Mouse (Mus musculus): ENCODE results near the gene 4921504E06Rik. TPM values are rescaled to one million over a fixed set of nuclear protein-coding genes. Genes with fewer than 3 reads are reported as not detected.

The 4921504E06Rik gene
- polyA plus RNA-seq, 1 experiment from 2014 or later, result 0.09 TPM

DNA sequence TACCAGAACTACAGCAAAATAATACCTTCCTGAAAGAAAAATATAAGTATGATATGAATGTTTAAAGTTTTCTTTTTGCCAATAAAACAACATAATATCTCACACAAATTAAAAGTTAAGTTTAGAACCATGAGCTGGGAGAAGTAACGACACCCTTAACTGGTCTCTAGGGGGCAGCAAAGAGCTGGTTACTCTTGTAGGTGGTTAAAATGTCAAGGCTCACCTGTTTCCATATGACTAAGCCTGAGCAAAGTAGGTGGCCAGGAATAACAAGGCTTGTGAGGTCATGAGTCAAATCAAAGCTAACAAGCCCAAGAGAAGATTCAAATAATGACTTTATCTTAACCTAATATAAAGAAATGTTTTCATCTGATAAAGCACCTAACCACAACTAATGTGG, 24.9 kb downstream of the 4921504E06Rik start:
- Histone ChIP-seq H3K27ac (replicated peaks in 1 of 2; ENCODE audit: control insufficient read depth in 1 of 2, insufficient read depth in 1 of 2, low read depth in 2 of 2, low read length in 2 of 2) (no peak overlapping the region), H3K9me3 (ENCODE audit: control insufficient read depth, low read length) (peaks cover 4% of the 10 kb centered on the region; the same call in 1 of the 2 replicates), H3K27me3 (ENCODE audit: control insufficient read depth, insufficient read depth, low read length) (no peaks in the 10 kb centered on the region), H3K4me2 (ENCODE audit: low read length) (no peak overlapping the region), H3K4me1 (ENCODE audit: control insufficient read depth in 2 of 2, insufficient read depth in 2 of 2, low read length in 2 of 2) (no peaks in the 10 kb centered on the region), H3K4me3 (ENCODE audit: control insufficient read depth in 1 of 2, insufficient read depth in 1 of 2, low read depth in 1 of 2, low read length in 2 of 2) (no peak overlapping the region), H3K9ac (ENCODE audit: low read length) (no peak overlapping the region), H3K36me3 (ENCODE audit: control insufficient read depth, insufficient read depth, low read length) (no peaks in the 10 kb centered on the region)
- ATAC-seq (ENCODE audit: insufficient number of reproducible peaks, insufficient read depth, low FRiP score, low read depth), result no peak
- WGBS, result 0% methylated on average over 1 of the region's 1 CpGs

DNA sequence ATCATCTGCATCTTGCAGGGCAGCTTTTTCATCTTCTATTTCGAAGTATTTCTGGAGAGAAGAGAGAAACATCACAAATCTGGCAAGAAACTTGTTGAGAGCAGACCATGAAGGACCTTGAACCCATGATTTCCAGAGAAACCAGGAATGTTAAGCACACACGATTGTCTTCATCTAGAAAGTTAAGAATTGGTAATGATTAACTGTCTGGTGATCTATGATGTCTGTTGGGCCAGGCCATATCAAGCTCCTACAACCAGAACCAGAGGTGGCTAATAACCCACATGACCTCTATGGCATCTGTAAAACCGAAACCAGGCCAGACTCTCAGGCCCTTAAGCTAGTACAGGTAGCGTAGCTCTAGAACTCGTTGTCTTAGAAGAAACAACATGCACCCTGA, 29.6 kb downstream of the 4921504E06Rik start:
- Histone ChIP-seq H3K27ac (replicated peaks in 1 of 2; ENCODE audit: control insufficient read depth in 1 of 2, insufficient read depth in 1 of 2, low read depth in 2 of 2, low read length in 2 of 2) (no peak overlapping the region), H3K4me2 (ENCODE audit: low read length) (no peak overlapping the region), H3K27me3 (ENCODE audit: control insufficient read depth, insufficient read depth, low read length) (peaks cover 8% of the 10 kb centered on the region; the same call in 1 of the 2 replicates), H3K9ac (ENCODE audit: low read length) (no peak overlapping the region), H3K9me3 (ENCODE audit: control insufficient read depth, low read length) (no peaks in the 10 kb centered on the region), H3K4me1 (ENCODE audit: control insufficient read depth in 2 of 2, insufficient read depth in 2 of 2, low read length in 2 of 2) (no peaks in the 10 kb centered on the region), H3K4me3 (ENCODE audit: control insufficient read depth in 1 of 2, insufficient read depth in 1 of 2, low read depth in 1 of 2, low read length in 2 of 2) (no peak overlapping the region), H3K36me3 (ENCODE audit: control insufficient read depth, insufficient read depth, low read length) (no peaks in the 10 kb centered on the region)
- no peak for ATAC-seq (ENCODE audit: insufficient number of reproducible peaks, insufficient read depth, low FRiP score, low read depth)
- 74% methylated on average over 5 of the region's 5 CpGs for WGBS

DNA sequence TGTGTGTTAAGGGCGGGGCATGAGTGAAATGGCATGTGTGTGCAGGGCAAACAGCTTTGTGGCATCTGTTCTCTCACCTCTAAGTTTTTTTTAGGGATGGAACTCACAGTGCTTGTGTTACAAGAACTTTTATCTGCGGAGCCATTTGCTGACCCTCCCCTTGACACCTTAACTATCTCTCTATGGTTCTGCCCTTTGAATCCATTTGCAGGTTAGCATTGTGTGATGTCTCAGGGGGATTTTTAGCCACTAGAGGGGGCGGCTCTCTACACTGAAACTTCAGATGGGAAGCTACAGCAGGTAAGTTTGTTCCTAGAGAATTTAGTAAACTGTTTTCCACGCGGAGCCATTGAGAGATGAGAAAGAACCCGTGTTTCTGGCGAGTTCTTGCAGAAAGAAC, 32.1 kb downstream of the 4921504E06Rik start:
- 20% methylated on average over 7 of the region's 7 CpGs for WGBS

DNA sequence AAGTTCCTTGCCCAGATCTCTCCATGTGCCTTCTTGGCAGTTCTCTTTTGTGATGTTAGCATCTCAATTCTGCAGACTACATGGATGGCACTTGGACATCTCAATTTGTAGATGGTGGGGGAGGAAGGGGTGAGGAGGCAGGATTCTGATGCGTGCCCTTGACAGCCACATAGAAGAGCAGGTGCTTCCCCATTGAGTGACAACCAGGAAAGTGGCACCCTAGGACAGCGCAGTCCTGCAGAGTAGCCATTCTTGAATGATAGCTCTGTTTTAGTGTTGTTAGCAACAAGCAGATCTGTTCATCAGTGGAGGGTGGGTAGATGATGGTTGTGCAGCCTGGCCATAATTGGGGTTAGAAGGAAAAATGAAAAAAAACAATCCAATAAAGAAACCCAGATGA, 33.1 kb downstream of the 4921504E06Rik start:
- Histone ChIP-seq H3K27ac (replicated peaks in 1 of 2; ENCODE audit: control insufficient read depth in 1 of 2, insufficient read depth in 1 of 2, low read depth in 2 of 2, low read length in 2 of 2) (no peak overlapping the region), H3K4me1 (ENCODE audit: control insufficient read depth in 2 of 2, insufficient read depth in 2 of 2, low read length in 2 of 2) (no peaks in the 10 kb centered on the region), H3K4me2 (ENCODE audit: low read length) (no peak overlapping the region), H3K9me3 (ENCODE audit: control insufficient read depth, low read length) (no peaks in the 10 kb centered on the region), H3K36me3 (ENCODE audit: control insufficient read depth, insufficient read depth, low read length) (no peaks in the 10 kb centered on the region), H3K27me3 (ENCODE audit: control insufficient read depth, insufficient read depth, low read length) (peaks cover 8% of the 10 kb centered on the region; the same call in 1 of the 2 replicates), H3K4me3 (ENCODE audit: control insufficient read depth in 1 of 2, insufficient read depth in 1 of 2, low read depth in 1 of 2, low read length in 2 of 2) (no peak overlapping the region), H3K9ac (ENCODE audit: low read length) (no peak overlapping the region)
- no peak for ATAC-seq (ENCODE audit: insufficient number of reproducible peaks, insufficient read depth, low FRiP score, low read depth)
- 83% methylated on average over 2 of the region's 2 CpGs for WGBS

More for the DNA sequence above, 32.1 kb downstream of the 4921504E06Rik start:
- no peak overlapping the region for H3K4me3 ChIP-seq (ENCODE audit: control insufficient read depth in 1 of 2, insufficient read depth in 1 of 2, low read depth in 1 of 2, low read length in 2 of 2)
- no peak overlapping the region for H3K9ac ChIP-seq (ENCODE audit: low read length)
- no peak overlapping the region for H3K27ac ChIP-seq (replicated peaks in 1 of 2; ENCODE audit: control insufficient read depth in 1 of 2, insufficient read depth in 1 of 2, low read depth in 2 of 2, low read length in 2 of 2)
- H3K9me3 ChIP-seq (ENCODE audit: control insufficient read depth, low read length), result no peaks in the 10 kb centered on the region
- no peak overlapping the region for H3K4me2 ChIP-seq (ENCODE audit: low read length)
- no peaks in the 10 kb centered on the region for H3K36me3 ChIP-seq (ENCODE audit: control insufficient read depth, insufficient read depth, low read length)
- H3K27me3 ChIP-seq (ENCODE audit: control insufficient read depth, insufficient read depth, low read length), result peaks cover 8% of the 10 kb centered on the region; the same call in 1 of the 2 replicates
- no peak for ATAC-seq (ENCODE audit: insufficient number of reproducible peaks, insufficient read depth, low FRiP score, low read depth)
- H3K4me1 ChIP-seq (ENCODE audit: control insufficient read depth in 2 of 2, insufficient read depth in 2 of 2, low read length in 2 of 2), result no peaks in the 10 kb centered on the region

DNA sequence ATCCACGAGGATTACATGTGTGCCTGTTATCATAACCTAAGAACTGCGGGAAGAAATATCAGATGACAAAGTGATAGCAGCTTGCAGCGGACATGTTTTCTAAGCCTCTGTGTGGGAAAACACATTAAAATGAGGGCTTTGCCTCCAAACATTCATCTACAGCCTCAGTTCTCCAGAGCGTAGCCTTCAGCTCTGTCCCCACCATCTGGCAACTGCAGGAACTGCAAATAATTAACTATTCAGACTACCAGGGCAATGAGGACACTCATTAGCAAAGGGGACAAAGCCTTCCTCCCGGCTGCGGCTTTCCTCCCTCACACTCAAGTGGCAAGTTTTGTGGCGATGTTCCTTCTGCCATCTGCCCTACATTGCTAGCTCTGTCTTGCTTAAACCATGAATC, 33.9 kb downstream of the 4921504E06Rik start:
- H3K4me2 ChIP-seq (ENCODE audit: low read length), result no peak overlapping the region
- WGBS, result 5% methylated on average over 7 of the region's 7 CpGs
- no peak for ATAC-seq (ENCODE audit: insufficient number of reproducible peaks, insufficient read depth, low FRiP score, low read depth)

DNA sequence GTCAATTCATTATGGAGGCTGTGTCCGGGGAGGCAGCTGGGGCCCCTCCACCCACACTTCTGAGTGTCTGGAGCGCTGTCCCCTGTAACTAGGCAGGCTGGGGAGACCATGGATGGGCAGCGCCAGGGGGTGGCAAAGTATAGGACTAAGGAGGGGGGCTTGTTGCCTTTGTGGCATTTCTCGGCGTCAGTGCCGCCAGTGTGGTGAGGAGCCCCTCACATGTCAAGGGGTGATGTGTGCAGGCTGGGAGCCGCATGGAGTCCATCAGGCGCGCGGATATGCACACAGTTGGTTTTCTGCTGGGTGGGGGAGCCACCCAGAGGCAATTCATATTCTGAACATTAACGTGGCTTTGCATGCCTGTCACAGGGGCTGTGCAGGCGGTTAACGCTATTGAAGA, 35.8 kb downstream of the 4921504E06Rik start:
- H3K27ac ChIP-seq (replicated peaks in 1 of 2; ENCODE audit: control insufficient read depth in 1 of 2, insufficient read depth in 1 of 2, low read depth in 2 of 2, low read length in 2 of 2), result no peak overlapping the region
- ATAC-seq (ENCODE audit: insufficient number of reproducible peaks, insufficient read depth, low FRiP score, low read depth), result no peak
- H3K4me1 ChIP-seq (ENCODE audit: control insufficient read depth in 2 of 2, insufficient read depth in 2 of 2, low read length in 2 of 2), result no peaks in the 10 kb centered on the region
- no peak overlapping the region for H3K4me2 ChIP-seq (ENCODE audit: low read length)
- no peaks in the 10 kb centered on the region for H3K9me3 ChIP-seq (ENCODE audit: control insufficient read depth, low read length)
- no peak overlapping the region for H3K9ac ChIP-seq (ENCODE audit: low read length)
- WGBS, result 49% methylated on average over 13 of the region's 13 CpGs
- no peak overlapping the region for H3K4me3 ChIP-seq (ENCODE audit: control insufficient read depth in 1 of 2, insufficient read depth in 1 of 2, low read depth in 1 of 2, low read length in 2 of 2)
- H3K36me3 ChIP-seq (ENCODE audit: control insufficient read depth, insufficient read depth, low read length), result no peaks in the 10 kb centered on the region
- peaks cover 8% of the 10 kb centered on the region; the same call in 1 of the 2 replicates for H3K27me3 ChIP-seq (ENCODE audit: control insufficient read depth, insufficient read depth, low read length)

More for the DNA sequence above, 33.9 kb downstream of the 4921504E06Rik start:
- Histone ChIP-seq H3K36me3 (ENCODE audit: control insufficient read depth, insufficient read depth, low read length) (no peaks in the 10 kb centered on the region), H3K4me3 (ENCODE audit: control insufficient read depth in 1 of 2, insufficient read depth in 1 of 2, low read depth in 1 of 2, low read length in 2 of 2) (no peak overlapping the region), H3K9me3 (ENCODE audit: control insufficient read depth, low read length) (no peaks in the 10 kb centered on the region), H3K27me3 (ENCODE audit: control insufficient read depth, insufficient read depth, low read length) (peaks cover 8% of the 10 kb centered on the region; the same call in 1 of the 2 replicates), H3K27ac (replicated peaks in 1 of 2; ENCODE audit: control insufficient read depth in 1 of 2, insufficient read depth in 1 of 2, low read depth in 2 of 2, low read length in 2 of 2) (no peak overlapping the region), H3K4me1 (ENCODE audit: control insufficient read depth in 2 of 2, insufficient read depth in 2 of 2, low read length in 2 of 2) (no peaks in the 10 kb centered on the region), H3K9ac (ENCODE audit: low read length) (no peak overlapping the region)

DNA sequence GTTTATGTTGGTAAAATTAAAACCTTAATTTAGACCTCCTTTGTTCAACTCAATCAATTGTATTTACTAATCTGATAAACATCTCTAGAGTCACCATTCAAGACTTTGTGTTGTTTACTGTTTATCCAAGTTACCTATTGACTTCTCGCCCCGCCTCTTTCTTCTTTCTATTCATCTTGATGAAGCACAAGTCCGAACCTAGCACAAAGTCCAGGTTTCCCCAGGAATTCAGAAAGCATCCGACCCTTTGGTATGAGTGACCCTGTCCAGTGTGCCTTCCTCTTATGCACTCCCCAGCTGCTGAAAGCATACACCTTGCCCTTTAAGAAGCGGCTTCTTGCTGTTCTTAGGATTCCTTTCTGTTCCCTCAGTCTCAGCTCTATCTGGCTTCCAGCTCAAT, 41.3 kb downstream of the 4921504E06Rik start:
- Histone ChIP-seq H3K36me3 (ENCODE audit: control insufficient read depth, insufficient read depth, low read length) (no peaks in the 10 kb centered on the region), H3K9me3 (ENCODE audit: control insufficient read depth, low read length) (no peaks in the 10 kb centered on the region), H3K4me3 (ENCODE audit: control insufficient read depth in 1 of 2, insufficient read depth in 1 of 2, low read depth in 1 of 2, low read length in 2 of 2) (no peak overlapping the region), H3K9ac (ENCODE audit: low read length) (no peak overlapping the region), H3K27me3 (ENCODE audit: control insufficient read depth, insufficient read depth, low read length) (no peaks in the 10 kb centered on the region), H3K4me1 (ENCODE audit: control insufficient read depth in 2 of 2, insufficient read depth in 2 of 2, low read length in 2 of 2) (no peaks in the 10 kb centered on the region), H3K4me2 (ENCODE audit: low read length) (no peak overlapping the region), H3K27ac (replicated peaks in 1 of 2; ENCODE audit: control insufficient read depth in 1 of 2, insufficient read depth in 1 of 2, low read depth in 2 of 2, low read length in 2 of 2) (no peak overlapping the region)
- no peak for ATAC-seq (ENCODE audit: insufficient number of reproducible peaks, insufficient read depth, low FRiP score, low read depth)
- 77% methylated on average over 5 of the region's 5 CpGs for WGBS

DNA sequence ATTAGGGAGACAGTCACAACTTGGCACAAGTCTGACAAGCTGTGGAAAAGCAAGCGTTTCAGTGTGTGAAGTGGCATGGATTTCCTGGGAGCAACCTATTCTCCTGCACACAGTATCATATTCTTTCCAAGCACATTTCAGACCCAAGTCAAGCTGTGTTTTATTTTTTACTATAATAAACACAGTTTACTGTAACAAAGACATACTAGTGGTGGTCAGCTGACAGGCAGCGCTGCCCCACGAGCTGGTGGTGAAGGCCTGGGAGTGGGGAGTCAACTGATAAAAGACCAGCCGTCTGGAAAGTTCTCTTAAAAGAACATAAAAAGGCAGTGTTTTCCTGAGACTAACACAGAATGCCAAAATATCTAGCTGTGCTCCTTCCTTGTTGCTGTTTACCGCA, 42.7 kb downstream of the 4921504E06Rik start:
- H3K9ac ChIP-seq (ENCODE audit: low read length), result no peak overlapping the region
- H3K36me3 ChIP-seq (ENCODE audit: control insufficient read depth, insufficient read depth, low read length), result no peaks in the 10 kb centered on the region
- 40% methylated on average over 5 of the region's 5 CpGs for WGBS
- no peak overlapping the region for H3K4me2 ChIP-seq (ENCODE audit: low read length)
- H3K27me3 ChIP-seq (ENCODE audit: control insufficient read depth, insufficient read depth, low read length), result no peaks in the 10 kb centered on the region
- no peaks in the 10 kb centered on the region for H3K9me3 ChIP-seq (ENCODE audit: control insufficient read depth, low read length)
- no peak for ATAC-seq (ENCODE audit: insufficient number of reproducible peaks, insufficient read depth, low FRiP score, low read depth)
- H3K4me1 ChIP-seq (ENCODE audit: control insufficient read depth in 2 of 2, insufficient read depth in 2 of 2, low read length in 2 of 2), result no peaks in the 10 kb centered on the region
- H3K27ac ChIP-seq (replicated peaks in 1 of 2; ENCODE audit: control insufficient read depth in 1 of 2, insufficient read depth in 1 of 2, low read depth in 2 of 2, low read length in 2 of 2), result no peak overlapping the region
- no peak overlapping the region for H3K4me3 ChIP-seq (ENCODE audit: control insufficient read depth in 1 of 2, insufficient read depth in 1 of 2, low read depth in 1 of 2, low read length in 2 of 2)
